Mouse (Mus musculus) brain, embryonic 14.5 days (tissue): ENCODE measurements at regions not wholly inside any gene's neighbourhood (a gene's known extent, or its start where the extent isn't known, plus 50 kb on each side); places are given as distances from the start of the nearest gene placed in this dataset.

Source experiments
- CTCF ChIP-seq: fragments of 200-500 bp; IDR thresholded peaks from 2 replicates; pipeline ENCODE4 v1.5.1; 2012; ENCODE audit warnings: inconsistent platforms, mild to moderate bottlenecking, moderate library complexity, borderline replicate concordance; ENCODE audit not compliant: insufficient read depth, insufficient read length; ENCODE audit errors: extremely low read depth
- POLR2A ChIP-seq: fragments of 200-500 bp; IDR thresholded peaks from 2 replicates; pipeline ENCODE4 v1.6.1; 2012; ENCODE audit warnings: mild to moderate bottlenecking, inconsistent platforms, borderline replicate concordance; ENCODE audit not compliant: poor library complexity, insufficient read depth, insufficient read length, severe bottlenecking; ENCODE audit errors: extremely low read depth

GRCm38 (mm10) chr5:111575376-111575775, 158.2 kb downstream of the Mn1 start:
- TF ChIP-seq CTCF (no peak), POLR2A (no peak)
